Mouse (Mus musculus) E14TG2a.4 (cell line): Measurements from ENCODE around the gene Gm28308.

Experiments used
- CTCF ChIP-seq: conservative IDR thresholded peaks from 2 replicates; pipeline ENCODE4 v1.5.1; 2014; ENCODE audit warnings: low read length
- NANOG ChIP-seq: IDR thresholded peaks from 2 replicates; pipeline ENCODE4 v1.6.1; 2014; ENCODE audit warnings: borderline replicate concordance, low read length, mixed read lengths
- POU5F1 ChIP-seq: IDR thresholded peaks from 2 replicates; pipeline ENCODE4 v1.6.1; 2014; ENCODE audit warnings: low read length, borderline replicate concordance

DNA sequence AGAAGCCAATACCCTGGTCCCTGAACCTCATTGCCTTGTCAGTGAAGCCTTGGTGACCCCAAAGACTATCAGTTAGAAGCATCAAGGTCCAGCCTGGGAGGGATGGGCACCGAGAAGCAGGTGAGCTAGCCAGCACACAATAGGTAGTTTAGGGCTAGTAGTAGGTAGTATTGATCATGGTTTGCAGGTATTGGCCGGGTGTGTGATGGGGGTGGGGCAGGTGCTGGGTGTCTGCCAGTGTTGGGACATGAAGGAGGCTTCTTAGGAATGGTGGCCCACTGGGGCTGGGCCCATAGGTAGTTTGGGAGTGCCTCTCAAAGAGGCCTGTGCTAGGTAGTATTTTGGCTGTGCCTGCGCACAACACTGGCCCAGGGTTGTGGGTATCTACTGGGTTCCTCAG lies 1.9 kb upstream of the Gm28308 start:
- TF ChIP-seq CTCF (no peak), NANOG (no peak), POU5F1 (no peak)
